Mouse (Mus musculus) neutrophil, adult 83 days (primary cell): ENCODE data around the gene Olfr126. TPM values are rescaled to one million over a fixed set of nuclear protein-coding genes. Genes with fewer than 3 reads are reported as not detected.

Experiments
- total RNA-seq, 2 experiments: library from RNA; stranded (reverse); gene quantifications; one replicate each; pipeline ENCODE4 v1.2.4; 2023

The Olfr126 gene
- total RNA-seq, result not detected

GRCm38 (mm10) chr17:37847183-37847582, at the start of gene Olfr126:
Olfr126 (plus strand) TSS chr17:37847483.

GRCm38 (mm10) chr17:37799588-37799987, 47.7 kb upstream of the Olfr126 start, which contains the start of gene Olfr124:
Olfr124 (plus strand) TSS chr17:37799888.

DNA sequence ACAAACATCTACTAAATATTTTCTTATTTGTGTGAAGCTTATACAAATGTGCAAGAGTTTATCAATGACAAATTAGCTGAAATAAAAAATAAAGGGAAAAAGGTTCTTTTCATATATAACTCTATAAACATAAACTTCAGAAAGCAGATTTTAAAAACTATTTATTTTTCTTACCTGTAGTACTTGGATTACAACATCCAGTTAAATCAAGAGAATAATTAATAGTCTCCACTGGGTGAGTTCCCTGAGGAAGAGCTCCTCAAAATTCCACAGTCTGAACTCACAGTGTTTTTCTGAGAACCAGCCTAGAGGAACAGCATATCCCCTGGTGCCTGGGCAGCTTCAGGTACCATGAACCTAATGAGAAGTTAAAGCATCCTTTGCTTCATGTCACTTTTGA, 14.6 kb upstream of the Olfr126 start, which contains the start of gene Olfr125:
Gene Olfr125 (plus strand): TSS at position 301 of the 400 bp plus-strand sequence.

GRCm38 (mm10) chr17:37900137-37900536, 52.9 kb downstream of the Olfr126 start, which contains the start of gene Olfr127:
Olfr127 (plus strand) TSS chr17:37900437.

Other genes with a start within 250 kb of the Olfr126 start
- not detected for gene Olfr115, start 220.4 kb upstream of the Olfr126 start, total RNA-seq
- gene Olfr116, start 220.3 kb upstream of the Olfr126 start, total RNA-seq, result not detected
- gene Olfr117, start 183.7 kb upstream of the Olfr126 start, total RNA-seq, result not detected
- not detected for gene Olfr118, start 180.5 kb upstream of the Olfr126 start, total RNA-seq
- gene Olfr119, start 150.9 kb upstream of the Olfr126 start, total RNA-seq, result not detected
- gene Olfr120, start 125.7 kb upstream of the Olfr126 start, total RNA-seq, result not detected
- gene Olfr121, start 98.6 kb upstream of the Olfr126 start, total RNA-seq, result not detected
- gene Olfr122, start 78.9 kb upstream of the Olfr126 start, total RNA-seq, result not detected
- gene Olfr123, start 54.0 kb upstream of the Olfr126 start, total RNA-seq, result not detected
- not detected for gene Olfr124, start 47.6 kb upstream of the Olfr126 start, total RNA-seq
- gene Olfr125, start 14.5 kb upstream of the Olfr126 start, total RNA-seq, result not detected
- gene Olfr127, start 53.0 kb downstream of the Olfr126 start, total RNA-seq, result not detected
- gene Olfr128, start 73.1 kb downstream of the Olfr126 start, total RNA-seq, result not detected
- gene Olfr761, start 105.6 kb downstream of the Olfr126 start, total RNA-seq, result not detected
- gene Olfr129, start 212.6 kb downstream of the Olfr126 start, total RNA-seq, result not detected
- not detected for gene Olfr130, start 216.4 kb downstream of the Olfr126 start, total RNA-seq
- gene Olfr131, start 241.2 kb downstream of the Olfr126 start, total RNA-seq, result not detected